Mouse (Mus musculus) small intestine, adult 2 months (tissue): ENCODE data around the gene Yif1a.

Source experiments
- CTCF ChIP-seq: fragments of 200-500 bp; IDR thresholded peaks from 2 replicates; pipeline ENCODE4 v1.5.1; 2012; ENCODE audit warnings: low read depth, mild to moderate bottlenecking, control low read depth, inconsistent platforms, low read length, moderate library complexity, mixed read lengths; ENCODE audit not compliant: insufficient replicate concordance, insufficient read length; ENCODE audit errors: extremely low read depth
- POLR2A ChIP-seq: fragments of 200-500 bp; IDR thresholded peaks from 2 replicates; pipeline ENCODE4 v1.6.1; 2012; ENCODE audit warnings: low read depth, mild to moderate bottlenecking, control low read depth, inconsistent platforms, low read length, moderate library complexity

- TF ChIP-seq CTCF = no peak
- TF ChIP-seq POLR2A = no peak
These were observed 3.7 kb downstream of the Yif1a start for GRCm38 (mm10) chr19:5092083-5092482.
